Mouse (Mus musculus) limb, embryonic 10.5 days (tissue): ENCODE results near the gene Trim11. TPM values are rescaled to one million over a fixed set of nuclear protein-coding genes. Genes with fewer than 3 reads are reported as not detected.

Experiments
- DNase-seq: peaks from one replicate; pipeline ENCODE4 v3.0.0-alpha.2; 2017; ENCODE audit warnings: low spot score
- H3K27ac ChIP-seq: fragments of 300-500 bp; sonication (generic); 2 replicates; pipeline ENCODE4 v1.5.1; 2016; ENCODE audit warnings: mild to moderate bottlenecking
- H3K27me3 ChIP-seq: fragments of 300-500 bp; sonication (generic); 2 replicates; pipeline ENCODE4 v1.6.1; 2016; ENCODE audit warnings: low read depth, mild to moderate bottlenecking; ENCODE audit not compliant: poor library complexity, severe bottlenecking
- H3K36me3 ChIP-seq: fragments of 300-500 bp; sonication (generic); 2 replicates; pipeline ENCODE4 v1.6.1; 2016; ENCODE audit warnings: mild to moderate bottlenecking, moderate library complexity
- H3K4me1 ChIP-seq: fragments of 300-500 bp; sonication (generic); 2 replicates; pipeline ENCODE4 v1.6.1; 2016
- H3K4me3 ChIP-seq: fragments of 300-500 bp; sonication (generic); 2 replicates; pipeline ENCODE4 v1.5.1; 2016; ENCODE audit warnings: mild to moderate bottlenecking, moderate library complexity
- H3K9me3 ChIP-seq: fragments of 300-500 bp; sonication (generic); replicated peaks from 2 replicates; pipeline ENCODE4 v1.6.1; 2016; ENCODE audit warnings: mild to moderate bottlenecking
- WGBS: fragments of 180-500 bp; shearing (Covaris S2); methylation state at CpG from one replicate; pipeline ENCODE4 v1.1.7; 2016; 5-methylcytosine and 5-hydroxymethylcytosine counted together
- microRNA-seq: library from miRNA; unstranded; fragments of <30 nt; microRNA quantifications from one replicate; pipeline ENCODE4, GENCODE M21; 2017
- polyA plus RNA-seq: library from polyadenylated mRNA; unstranded; fragments of >200 nt; fragmentation: Nextera tagmentation; extraction: Ambion mirVana; gene quantifications from 2 replicates; pipeline ENCODE4 v1.2.1, GENCODE M21; 2016

Trim11 gene
- polyA plus RNA-seq, 1 experiment from 2014 or later: 20.7 TPM

DNA sequence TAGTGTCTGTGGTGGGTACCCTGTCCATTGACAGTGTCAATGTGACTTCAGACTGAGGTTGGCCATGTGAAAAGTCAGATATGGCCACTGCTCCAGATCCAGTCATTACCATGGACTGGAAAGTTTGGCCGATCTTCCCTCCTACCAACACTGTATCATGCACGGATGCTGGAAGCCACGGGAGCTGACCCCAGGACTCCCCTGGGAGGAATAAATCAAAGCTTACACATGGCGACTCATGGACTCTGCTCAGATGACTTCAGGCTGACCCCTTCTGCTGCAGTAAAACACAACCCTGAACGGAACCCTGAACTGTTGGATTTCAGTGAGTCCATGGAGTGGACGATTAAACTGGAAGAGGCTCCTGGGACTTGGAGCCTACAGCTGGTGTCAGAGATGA lies 48.5 kb downstream of the Trim11 start:
- no peak for DNase-seq
- WGBS: 83% methylated on average over 6 of the region's 6 CpGs
- Histone ChIP-seq H3K9me3 (no peaks in the 10 kb centered on the region), H3K4me3 (no peak overlapping the region), H3K27ac (no peak overlapping the region), H3K27me3 (no peaks in the 10 kb centered on the region), H3K36me3 (no peaks in the 10 kb centered on the region), H3K4me1 (no peaks in the 10 kb centered on the region)

DNA sequence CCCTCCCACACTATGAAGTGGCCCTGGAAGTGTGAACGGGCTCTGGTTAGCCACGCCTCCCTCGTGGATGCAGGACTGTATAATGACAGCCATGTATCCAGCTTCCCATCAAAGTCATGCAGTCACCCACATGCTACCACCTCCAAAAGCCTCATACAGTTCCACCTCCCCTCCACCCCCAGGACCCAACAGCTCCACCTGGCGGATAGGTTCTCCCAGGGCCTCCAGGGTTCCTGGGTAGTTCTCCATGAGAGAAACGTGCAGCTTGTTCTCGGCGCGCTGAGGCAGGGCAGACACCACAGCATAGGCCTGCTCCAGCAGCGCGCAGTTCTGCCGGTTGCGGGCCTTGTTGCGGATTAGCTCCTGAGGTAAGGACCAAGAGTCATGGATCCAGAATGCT lies 51.1 kb downstream of the Trim11 start:
- 93% methylated on average over 13 of the region's 13 CpGs for whole genome bisulfite sequencing
- no peak overlapping the region for H3K27ac ChIP-seq
- no peaks in the 10 kb centered on the region for H3K27me3 ChIP-seq
- no peaks in the 10 kb centered on the region for H3K36me3 ChIP-seq
- no peaks in the 10 kb centered on the region for H3K4me1 ChIP-seq
- H3K4me3 ChIP-seq: no peak overlapping the region
- no peaks in the 10 kb centered on the region for H3K9me3 ChIP-seq
- DNase-seq: no peak

Small RNA genes lying within 50 kb of the gene (microRNA-seq; reads per million reads assigned to microRNA genes)
- not detected for gene Gm44313

Other genes with a start within 250 kb of the Trim11 start
- gene Olfr317, start 238.9 kb upstream of the Trim11 start, polyA plus RNA-seq: not detected in 2 replicates
- not detected in 2 replicates for gene Olfr316, start 225.4 kb upstream of the Trim11 start, polyA plus RNA-seq
- gene Olfr315, start 204.9 kb upstream of the Trim11 start, polyA plus RNA-seq: not detected in 2 replicates
- not detected in 2 replicates for gene Olfr314, start 195.1 kb upstream of the Trim11 start, polyA plus RNA-seq
- not detected in 2 replicates for gene Fam183b, start 176.1 kb upstream of the Trim11 start, polyA plus RNA-seq
- gene Olfr313, start 163.1 kb upstream of the Trim11 start, polyA plus RNA-seq: not detected in 2 replicates
- not detected in 2 replicates for gene Olfr312, start 148.9 kb upstream of the Trim11 start, polyA plus RNA-seq
- gene Olfr311, start 138.8 kb upstream of the Trim11 start, polyA plus RNA-seq: not detected in 2 replicates
- 7.8 and 11.0 TPM in 2 replicates for gene Gm12258, start 130.9 kb upstream of the Trim11 start, polyA plus RNA-seq
- 8.6 and 10.9 TPM in 2 replicates for gene 2810021J22Rik, start 110.9 kb upstream of the Trim11 start, polyA plus RNA-seq
- 5.7 and 6.9 TPM in 2 replicates for gene Zfp39, start 73.9 kb upstream of the Trim11 start, polyA plus RNA-seq
- gene Btnl10, start 60.2 kb upstream of the Trim11 start, polyA plus RNA-seq: 0.05 TPM in 1 of 2 replicates, not detected in the other
- 222 and 238 TPM in 2 replicates for gene Rnf187, start 39.2 kb upstream of the Trim11 start, polyA plus RNA-seq
- 3.2 and 4.5 TPM in 2 replicates for gene Hist3h2ba, start 29.2 kb upstream of the Trim11 start, polyA plus RNA-seq
- 8.4 and 11.3 TPM in 2 replicates for gene Hist3h2a, start 23.4 kb upstream of the Trim11 start, polyA plus RNA-seq
- gene Trim17, start 23.4 kb upstream of the Trim11 start, polyA plus RNA-seq: 0.31 and 0.35 TPM in 2 replicates
- 0.11 and 0.13 TPM in 2 replicates for gene Obscn, start 158.3 kb downstream of the Trim11 start, polyA plus RNA-seq
- gene Iba57, start 185.6 kb downstream of the Trim11 start, polyA plus RNA-seq: 3.3 and 4.5 TPM in 2 replicates
- gene Gjc2, start 205.1 kb downstream of the Trim11 start, polyA plus RNA-seq: 0.23 TPM in 1 of 2 replicates, not detected in the other
- 145 and 155 TPM in 2 replicates for gene Guk1, start 214.1 kb downstream of the Trim11 start, polyA plus RNA-seq
- gene Mrpl55, start 224.4 kb downstream of the Trim11 start, polyA plus RNA-seq: 123 and 131 TPM in 2 replicates
- gene 2310033P09Rik, start 230.2 kb downstream of the Trim11 start, polyA plus RNA-seq: 35.1 and 40.2 TPM in 2 replicates